In genomic region chr10:23839368-23839767, GRCm38 (mm10) we compare ENCODE assay signal across 15 mouse cellular contexts. TPM values are rescaled to one million over a fixed set of nuclear protein-coding genes. Genes with fewer than 3 reads are reported as not detected.
A peak's percentile ranks its signal among the peaks of the same experiment; 100 is the strongest.
DNase-seq lines count a peak whose midpoint lies in the region; ATAC-seq lines count a peak whose summit lies in the region.
"Had no signal": no experiment of that assay in that cellular context is flagged by ENCODE, and none has a peak within 500 bp of the region (broad histone marks: within the 10 kb centered on the region; RNA-seq: fewer than 3 reads in every experiment).

No protein-coding gene starts in this region.

- H3K27ac ChIP-seq in intestine, embryonic 16.5 days (ENCODE audit: low read length) = no peak overlapping the region
- no peak overlapping the region for H3K27ac ChIP-seq in hindbrain, embryonic 12.5 days
- H3K27ac ChIP-seq: gastrocnemius, adult 2 months; heart, embryonic 15.5 days; midbrain, embryonic 10.5 days had no signal

- 34% methylated on average over 9 of the region's 9 CpGs for WGBS in intestine, embryonic 16.5 days
- WGBS in hindbrain, embryonic 12.5 days = 46% methylated on average over 9 of the region's 9 CpGs

- no peaks in the 10 kb centered on the region for H3K9me3 ChIP-seq in intestine, embryonic 16.5 days (ENCODE audit: control insufficient read depth, low read length)
- H3K9me3 ChIP-seq in hindbrain, embryonic 12.5 days (replicated peaks) = no peaks in the 10 kb centered on the region
- H3K9me3 ChIP-seq: heart, embryonic 15.5 days; midbrain, embryonic 10.5 days had no signal

- H3K4me2 ChIP-seq in intestine, embryonic 16.5 days (ENCODE audit: low read depth, low read length) = no peak overlapping the region; the same call in 1 of the 2 replicates
- no peak overlapping the region for H3K4me2 ChIP-seq in hindbrain, embryonic 12.5 days (replicated peaks)
- H3K4me2 ChIP-seq: heart, embryonic 15.5 days had no signal

- ATAC-seq in intestine, embryonic 16.5 days = peak; percentile 80
- no peak for ATAC-seq in hindbrain, embryonic 12.5 days (ENCODE audit: low FRiP score)
- ATAC-seq: Patski had no signal

- DNase-seq in kidney, adult 9 months = peak; percentile 37
- DNase-seq in kidney, postnatal 14 days = no peak
- DNase-seq in ES-CJ7 (ENCODE audit: low read depth, low spot score) = peak; percentile 67
- DNase-seq in lung, postnatal 36 days = peak; percentile 72
- DNase-seq in adrenal gland, postnatal 14 days = no peak
- no peak for DNase-seq in frontal cortex, adult 2 months (ENCODE audit: extremely low spot score in 1 of 2, low spot score in 1 of 2)
- DNase-seq: B cell, adult 2 months; cerebellum, adult 9-11 months; gastrocnemius, adult 2 months; left cerebral cortex, postnatal 4 days had no signal

- H3K4me3 ChIP-seq in intestine, embryonic 16.5 days (ENCODE audit: low read length) = no peak overlapping the region
- no peak overlapping the region for H3K4me3 ChIP-seq in hindbrain, embryonic 12.5 days
- H3K4me3 ChIP-seq: gastrocnemius, adult 2 months; heart, embryonic 15.5 days; midbrain, embryonic 10.5 days had no signal

- peaks cover 2% of the 10 kb centered on the region for H3K4me1 ChIP-seq in intestine, embryonic 16.5 days (ENCODE audit: control insufficient read depth, insufficient read depth, low read length)
- no peaks in the 10 kb centered on the region for H3K4me1 ChIP-seq in hindbrain, embryonic 12.5 days
- H3K4me1 ChIP-seq: heart, embryonic 15.5 days; midbrain, embryonic 10.5 days had no signal

- H3K9ac ChIP-seq in intestine, embryonic 16.5 days (ENCODE audit: low read depth, low read length) = no peak overlapping the region
- H3K9ac ChIP-seq in hindbrain, embryonic 12.5 days = no peak overlapping the region
- H3K9ac ChIP-seq: heart, embryonic 15.5 days had no signal

- no peaks in the 10 kb centered on the region for H3K36me3 ChIP-seq in intestine, embryonic 16.5 days (ENCODE audit: control insufficient read depth, insufficient read depth, low read length)
- H3K36me3 ChIP-seq in hindbrain, embryonic 12.5 days = no peaks in the 10 kb centered on the region
- H3K36me3 ChIP-seq: heart, embryonic 15.5 days; midbrain, embryonic 10.5 days had no signal

- no peaks in the 10 kb centered on the region for H3K27me3 ChIP-seq in intestine, embryonic 16.5 days (replicated peaks; ENCODE audit: control insufficient read depth, insufficient read depth, low read length)
- H3K27me3 ChIP-seq in hindbrain, embryonic 12.5 days = no peaks in the 10 kb centered on the region
- H3K27me3 ChIP-seq: heart, embryonic 15.5 days; Patski had no signal

RNA-seq across cellular contexts. Expression of gene Vnn3, which starts 11.9 kb away (rescaled TPM):
- 0.21 and 0.31 TPM in 2 replicates for polyA plus RNA-seq in intestine, embryonic 16.5 days (2015; fragmentation: Nextera tagmentation; extraction: Ambion mirVana)
- not detected in 2 replicates for polyA plus RNA-seq in hindbrain, embryonic 12.5 days (2016; fragmentation: Nextera tagmentation; extraction: Ambion mirVana)
- 19.2 and 36.6 TPM in 2 replicates for total RNA-seq in adrenal gland, postnatal 14 days (2021)
- polyA plus RNA-seq in frontal cortex, adult 2 months (2012; rRNA removed) = 0.04 and 0.12 TPM in 2 replicates
- total RNA-seq: gastrocnemius, adult 2 months had no signal
- polyA plus RNA-seq: midbrain, embryonic 10.5 days; Patski had no signal

RNA-seq across cellular contexts. Expression of gene Slc18b1, which starts 42.6 kb away (rescaled TPM):
- polyA plus RNA-seq in intestine, embryonic 16.5 days (2015; fragmentation: Nextera tagmentation; extraction: Ambion mirVana) = 21.2 and 21.4 TPM in 2 replicates
- polyA plus RNA-seq in hindbrain, embryonic 12.5 days (2016; fragmentation: Nextera tagmentation; extraction: Ambion mirVana) = 22.5 and 23.5 TPM in 2 replicates
- 25.1 and 33.2 TPM in 2 replicates for total RNA-seq in adrenal gland, postnatal 14 days (2021)
- polyA plus RNA-seq in frontal cortex, adult 2 months (2012; rRNA removed) = 20.6 and 29.9 TPM in 2 replicates

RNA-seq across cellular contexts. Expression of gene Rps12, which starts 52.3 kb away (rescaled TPM):
- polyA plus RNA-seq in intestine, embryonic 16.5 days (2015; fragmentation: Nextera tagmentation; extraction: Ambion mirVana) = 161 and 175 TPM in 2 replicates
- polyA plus RNA-seq in hindbrain, embryonic 12.5 days (2016; fragmentation: Nextera tagmentation; extraction: Ambion mirVana) = 113 and 116 TPM in 2 replicates
- 463 and 535 TPM in 2 replicates for total RNA-seq in adrenal gland, postnatal 14 days (2021)
- 1,411 and 1,452 TPM in 2 replicates for polyA plus RNA-seq in frontal cortex, adult 2 months (2012; rRNA removed)

RNA-seq across cellular contexts. Expression of gene Vnn1, which starts 55.1 kb away (rescaled TPM):
- polyA plus RNA-seq in intestine, embryonic 16.5 days (2015; fragmentation: Nextera tagmentation; extraction: Ambion mirVana) = 2.6 and 2.7 TPM in 2 replicates
- polyA plus RNA-seq in hindbrain, embryonic 12.5 days (2016; fragmentation: Nextera tagmentation; extraction: Ambion mirVana) = 1.3 and 1.6 TPM in 2 replicates
- total RNA-seq in adrenal gland, postnatal 14 days (2021) = 21.1 and 27.7 TPM in 2 replicates
- 0.50 and 0.61 TPM in 2 replicates for polyA plus RNA-seq in frontal cortex, adult 2 months (2012; rRNA removed)

Comparison
In these comparisons a context has a peak if more than half of its experiments do, and no peak if none do; other contexts are left out.
1. DNase-seq: peak in kidney, adult 9 months (single experiment), ES-CJ7 (single experiment) and lung, postnatal 36 days (single experiment); none in kidney, postnatal 14 days (single experiment), adrenal gland, postnatal 14 days (single experiment) and frontal cortex, adult 2 months (0 of 2).